Mouse (Mus musculus): ENCODE results near the gene P3h1. TPM values are rescaled to one million over a fixed set of nuclear protein-coding genes. Genes with fewer than 3 reads are reported as not detected.
A peak's percentile ranks its signal among the peaks of the same experiment; 100 is the strongest.

P3h1 gene
- polyA plus RNA-seq (2014; fragmentation: Nextera tagmentation; extraction: Ambion mirVana) = 10.1 TPM in 2 replicates

- Histone ChIP-seq H3K36me3 (ENCODE audit: control insufficient read depth, insufficient read depth, low read length) (peaks cover 16% of the 10 kb centered on the region; the same call in 1 of the 2 replicates), H3K27ac (replicated peaks; ENCODE audit: low read depth, low read length) (peak within 1 kb of the TSS; percentile 53; the same call in 1 of the 2 replicates), H3K4me3 (replicated peaks; ENCODE audit: low read depth, low read length) (peak within 1 kb of the TSS; percentile 83), H3K27me3 (ENCODE audit: control insufficient read depth, insufficient read depth, low read length) (no peaks in the 10 kb centered on the region), H3K4me1 (ENCODE audit: control insufficient read depth, insufficient read depth, low read length) (peaks cover 15% of the 10 kb centered on the region; the same call in 1 of the 2 replicates), H3K9ac (replicated peaks; ENCODE audit: low read length) (peak within 1 kb of the TSS; percentile 65), H3K9me3 (ENCODE audit: control insufficient read depth, low read length) (no peaks in the 10 kb centered on the region), H3K4me2 (ENCODE audit: low read length) (peak within 1 kb of the TSS; percentile 93)
- ATAC-seq (ENCODE audit: low FRiP score, low TSS enrichment) (peak; percentile 98), DNase-seq (peak; percentile 99)
- under 1% methylated on average over 71 of the region's 71 CpGs for WGBS
Observed at GRCm38 (mm10) chr4:119232410-119233255, at the start of gene P3h1, which contains the start of gene AU022252. Gene P3h1 (plus strand): TSS chr4:119232915. Gene AU022252 (minus strand): TSS chr4:119232712.

GRCm38 (mm10) chr4:119183525-119183924 is 49.2 kb upstream of the P3h1 start:
- ATAC-seq (ENCODE audit: low FRiP score, low TSS enrichment) (no peak), DNase-seq (no peak)
- no peak overlapping the region for H3K27ac ChIP-seq (replicated peaks; ENCODE audit: low read depth, low read length)
- H3K9me3 ChIP-seq (ENCODE audit: control insufficient read depth, low read length) = no peaks in the 10 kb centered on the region
- no peaks in the 10 kb centered on the region for H3K36me3 ChIP-seq (ENCODE audit: control insufficient read depth, insufficient read depth, low read length)
- H3K4me3 ChIP-seq (replicated peaks; ENCODE audit: low read depth, low read length) = no peak overlapping the region
- H3K4me2 ChIP-seq (ENCODE audit: low read length) = no peak overlapping the region
- no peaks in the 10 kb centered on the region for H3K27me3 ChIP-seq (ENCODE audit: control insufficient read depth, insufficient read depth, low read length)
- H3K9ac ChIP-seq (replicated peaks; ENCODE audit: low read length) = no peak overlapping the region
- no peaks in the 10 kb centered on the region for H3K4me1 ChIP-seq (ENCODE audit: control insufficient read depth, insufficient read depth, low read length)
- WGBS = 65% methylated on average over 1 of the region's 1 CpGs

GRCm38 (mm10) chr4:119185771-119186170 is 46.9 kb upstream of the P3h1 start:
- no peaks in the 10 kb centered on the region for H3K27me3 ChIP-seq (ENCODE audit: control insufficient read depth, insufficient read depth, low read length)
- H3K9ac ChIP-seq (replicated peaks; ENCODE audit: low read length) = no peak overlapping the region
- ATAC-seq (ENCODE audit: low FRiP score, low TSS enrichment) = no peak

GRCm38 (mm10) chr4:119188060-119188785 is 44.5 kb upstream of the P3h1 start:
- no peaks in the 10 kb centered on the region for H3K9me3 ChIP-seq (ENCODE audit: control insufficient read depth, low read length)
- no peaks in the 10 kb centered on the region for H3K27me3 ChIP-seq (ENCODE audit: control insufficient read depth, insufficient read depth, low read length)
- no peak overlapping the region for H3K27ac ChIP-seq (replicated peaks; ENCODE audit: low read depth, low read length)
- 64% methylated on average over 11 of the region's 11 CpGs for WGBS
- no peak for ATAC-seq (ENCODE audit: low FRiP score, low TSS enrichment)
- H3K36me3 ChIP-seq (ENCODE audit: control insufficient read depth, insufficient read depth, low read length) = no peaks in the 10 kb centered on the region
- no peak for DNase-seq
- no peaks in the 10 kb centered on the region for H3K4me1 ChIP-seq (ENCODE audit: control insufficient read depth, insufficient read depth, low read length)
- H3K4me3 ChIP-seq (replicated peaks; ENCODE audit: low read depth, low read length) = no peak overlapping the region
- H3K9ac ChIP-seq (replicated peaks; ENCODE audit: low read length) = no peak overlapping the region
- H3K4me2 ChIP-seq (ENCODE audit: low read length) = no peak overlapping the region

More at GRCm38 (mm10) chr4:119185771-119186170, 46.9 kb upstream of the P3h1 start:
- Histone ChIP-seq H3K4me3 (replicated peaks; ENCODE audit: low read depth, low read length) (no peak overlapping the region), H3K27ac (replicated peaks; ENCODE audit: low read depth, low read length) (no peak overlapping the region), H3K9me3 (ENCODE audit: control insufficient read depth, low read length) (no peaks in the 10 kb centered on the region), H3K36me3 (ENCODE audit: control insufficient read depth, insufficient read depth, low read length) (no peaks in the 10 kb centered on the region), H3K4me2 (ENCODE audit: low read length) (no peak overlapping the region), H3K4me1 (ENCODE audit: control insufficient read depth, insufficient read depth, low read length) (no peaks in the 10 kb centered on the region)
- WGBS = 81% methylated on average over 4 of the region's 4 CpGs
- DNase-seq = no peak

GRCm38 (mm10) chr4:119189392-119189791 is 43.3 kb upstream of the P3h1 start:
- 25% methylated on average over 6 of the region's 6 CpGs for WGBS

GRCm38 (mm10) chr4:119189864-119190263 is 42.9 kb upstream of the P3h1 start, which contains the start of gene Ermap:
Gene Ermap (minus strand): TSS chr4:119190011.
- Histone ChIP-seq H3K36me3 (ENCODE audit: control insufficient read depth, insufficient read depth, low read length) (no peaks in the 10 kb centered on the region), H3K4me2 (ENCODE audit: low read length) (no peak within 1 kb of the TSS), H3K27ac (replicated peaks; ENCODE audit: low read depth, low read length) (no peak within 1 kb of the TSS), H3K9me3 (ENCODE audit: control insufficient read depth, low read length) (no peaks in the 10 kb centered on the region), H3K4me1 (ENCODE audit: control insufficient read depth, insufficient read depth, low read length) (no peaks in the 10 kb centered on the region), H3K9ac (replicated peaks; ENCODE audit: low read length) (no peak within 1 kb of the TSS), H3K27me3 (ENCODE audit: control insufficient read depth, insufficient read depth, low read length) (no peaks in the 10 kb centered on the region), H3K4me3 (replicated peaks; ENCODE audit: low read depth, low read length) (no peak within 1 kb of the TSS)
- no peak for ATAC-seq (ENCODE audit: low FRiP score, low TSS enrichment)
- 53% methylated on average over 6 of the region's 6 CpGs for WGBS
- DNase-seq = no peak

More at GRCm38 (mm10) chr4:119189392-119189791, 43.3 kb upstream of the P3h1 start:
- no peak for DNase-seq
- Histone ChIP-seq H3K36me3 (ENCODE audit: control insufficient read depth, insufficient read depth, low read length) (no peaks in the 10 kb centered on the region), H3K9ac (replicated peaks; ENCODE audit: low read length) (no peak overlapping the region), H3K27me3 (ENCODE audit: control insufficient read depth, insufficient read depth, low read length) (no peaks in the 10 kb centered on the region), H3K4me3 (replicated peaks; ENCODE audit: low read depth, low read length) (no peak overlapping the region), H3K4me1 (ENCODE audit: control insufficient read depth, insufficient read depth, low read length) (no peaks in the 10 kb centered on the region), H3K27ac (replicated peaks; ENCODE audit: low read depth, low read length) (no peak overlapping the region), H3K9me3 (ENCODE audit: control insufficient read depth, low read length) (no peaks in the 10 kb centered on the region), H3K4me2 (ENCODE audit: low read length) (no peak overlapping the region)
- no peak for ATAC-seq (ENCODE audit: low FRiP score, low TSS enrichment)

GRCm38 (mm10) chr4:119190618-119191017 is 42.1 kb upstream of the P3h1 start:
- no peak overlapping the region for H3K4me2 ChIP-seq (ENCODE audit: low read length)
- WGBS = 86% methylated on average over 8 of the region's 8 CpGs
- DNase-seq (no peak), ATAC-seq (ENCODE audit: low FRiP score, low TSS enrichment) (no peak)
- no peak overlapping the region for H3K27ac ChIP-seq (replicated peaks; ENCODE audit: low read depth, low read length)
- H3K27me3 ChIP-seq (ENCODE audit: control insufficient read depth, insufficient read depth, low read length) = no peaks in the 10 kb centered on the region
- H3K36me3 ChIP-seq (ENCODE audit: control insufficient read depth, insufficient read depth, low read length) = no peaks in the 10 kb centered on the region
- H3K9ac ChIP-seq (replicated peaks; ENCODE audit: low read length) = no peak overlapping the region
- no peaks in the 10 kb centered on the region for H3K4me1 ChIP-seq (ENCODE audit: control insufficient read depth, insufficient read depth, low read length)
- no peaks in the 10 kb centered on the region for H3K9me3 ChIP-seq (ENCODE audit: control insufficient read depth, low read length)
- no peak overlapping the region for H3K4me3 ChIP-seq (replicated peaks; ENCODE audit: low read depth, low read length)

GRCm38 (mm10) chr4:119191273-119191672 is 41.4 kb upstream of the P3h1 start:
- WGBS = 80% methylated on average over 3 of the region's 3 CpGs

More at GRCm38 (mm10) chr4:119191273-119191672, 41.4 kb upstream of the P3h1 start:
- H3K36me3 ChIP-seq (ENCODE audit: control insufficient read depth, insufficient read depth, low read length) = no peaks in the 10 kb centered on the region
- H3K9ac ChIP-seq (replicated peaks; ENCODE audit: low read length) = no peak overlapping the region
- H3K27me3 ChIP-seq (ENCODE audit: control insufficient read depth, insufficient read depth, low read length) = no peaks in the 10 kb centered on the region
- H3K4me2 ChIP-seq (ENCODE audit: low read length) = no peak overlapping the region
- DNase-seq (no peak), ATAC-seq (ENCODE audit: low FRiP score, low TSS enrichment) (no peak)
- H3K4me3 ChIP-seq (replicated peaks; ENCODE audit: low read depth, low read length) = no peak overlapping the region
- no peaks in the 10 kb centered on the region for H3K9me3 ChIP-seq (ENCODE audit: control insufficient read depth, low read length)
- no peaks in the 10 kb centered on the region for H3K4me1 ChIP-seq (ENCODE audit: control insufficient read depth, insufficient read depth, low read length)
- no peak overlapping the region for H3K27ac ChIP-seq (replicated peaks; ENCODE audit: low read depth, low read length)

Measured in midbrain, embryonic 14.5 days (tissue).